Mouse (Mus musculus) brain, embryonic 14.5 days (tissue): ENCODE measurements at regions not wholly inside any gene's neighbourhood (a gene's known extent, or its start where the extent isn't known, plus 50 kb on each side); places are given as distances from the start of the nearest gene placed in this dataset.
"Not testable (repeated sequence)": the region's sequence is repeated elsewhere in the genome, so short reads cannot be mapped to it uniquely, and the experiment has no call there.

Experiments used
- CTCF ChIP-seq: fragments of 200-500 bp; IDR thresholded peaks from 2 replicates; pipeline ENCODE4 v1.5.1; 2012; ENCODE audit warnings: inconsistent platforms, mild to moderate bottlenecking, moderate library complexity, borderline replicate concordance; ENCODE audit not compliant: insufficient read depth, insufficient read length; ENCODE audit errors: extremely low read depth
- POLR2A ChIP-seq: fragments of 200-500 bp; IDR thresholded peaks from 2 replicates; pipeline ENCODE4 v1.6.1; 2012; ENCODE audit warnings: mild to moderate bottlenecking, inconsistent platforms, borderline replicate concordance; ENCODE audit not compliant: poor library complexity, insufficient read depth, insufficient read length, severe bottlenecking; ENCODE audit errors: extremely low read depth

DNA sequence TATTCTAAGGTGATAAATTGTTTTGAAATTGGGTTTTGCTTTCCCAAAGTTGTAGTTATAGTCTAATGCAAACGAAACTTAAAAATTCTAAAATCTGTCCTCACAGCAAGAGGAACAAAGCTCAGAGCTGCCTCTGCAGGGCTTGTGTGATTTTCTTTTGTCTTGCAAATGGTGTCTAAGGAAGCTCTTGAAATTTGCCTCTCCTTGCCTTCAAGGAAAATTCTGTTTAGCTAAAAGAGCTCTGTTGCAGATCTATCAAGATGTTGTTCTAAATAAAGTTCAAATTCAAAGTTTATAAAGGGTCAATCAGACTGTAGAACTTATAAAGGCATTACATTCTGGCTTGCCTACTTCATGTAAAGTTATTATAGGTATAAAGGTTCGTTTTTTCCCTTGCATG lies 53.6 kb upstream of the Prl4a1 start:
- TF ChIP-seq CTCF, POLR2A: not testable (repeated sequence)
